Mouse (Mus musculus): ENCODE measurements around the gene Fgfr2. TPM values are rescaled to one million over a fixed set of nuclear protein-coding genes. Genes with fewer than 3 reads are reported as not detected.

Gene Fgfr2
- polyA plus RNA-seq, 1 experiment = 59.9 TPM

DNA sequence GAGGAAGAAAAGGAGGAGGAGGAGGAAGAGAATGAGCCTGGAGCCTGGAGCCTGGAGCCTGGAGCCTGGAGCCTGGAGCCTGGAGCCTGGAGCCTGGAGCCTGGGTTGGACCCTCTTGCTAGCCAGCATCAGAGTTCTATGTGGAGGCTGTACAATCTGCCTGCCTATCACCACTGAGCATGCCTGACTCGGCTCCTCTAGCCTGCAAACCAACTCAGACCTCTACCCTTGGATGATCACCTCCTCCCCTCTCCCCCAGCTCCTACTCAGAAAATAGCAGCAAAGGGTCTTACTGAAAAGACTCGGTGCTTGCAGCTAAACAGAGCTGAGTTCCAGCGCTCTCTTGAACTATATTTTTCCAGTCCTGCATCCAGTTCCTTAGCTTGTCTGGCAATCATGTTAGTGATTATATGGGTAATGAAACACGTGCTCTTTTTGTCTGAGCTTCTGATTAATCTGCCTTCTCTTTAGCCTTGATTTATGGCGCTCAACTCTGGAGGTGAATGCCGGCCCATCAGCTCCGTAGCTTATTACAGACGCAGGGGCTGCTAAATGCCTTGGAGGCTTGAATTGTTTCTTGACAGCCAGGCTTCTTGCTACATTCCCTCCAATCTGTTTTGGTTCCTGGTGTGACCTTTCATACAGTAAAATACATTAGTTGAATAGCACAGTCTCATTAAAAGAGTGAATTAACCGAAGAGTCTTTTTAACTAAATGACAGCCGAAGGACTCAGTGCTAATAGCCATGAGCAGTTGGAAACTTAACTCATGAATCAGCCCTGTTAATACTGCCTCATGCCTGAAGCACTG is 1345.5 kb downstream of the Fgfr2 start:
- no peak overlapping the region for H3K4me3 ChIP-seq (ENCODE audit: insufficient read depth, low read length)
- no peak overlapping the region for H3K27ac ChIP-seq (ENCODE audit: insufficient read depth, low read length)
- no peaks in the 10 kb centered on the region for H3K4me1 ChIP-seq (ENCODE audit: control insufficient read depth, insufficient read depth, low read length)
- TF ChIP-seq CTCF (IDR thresholded peaks at IDR 0.05; ENCODE audit: borderline replicate concordance, insufficient read depth, low read length) = no peak
- no peak for TF ChIP-seq POLR2A (IDR thresholded peaks at IDR 0.05; ENCODE audit: low read depth, low read length)

DNA sequence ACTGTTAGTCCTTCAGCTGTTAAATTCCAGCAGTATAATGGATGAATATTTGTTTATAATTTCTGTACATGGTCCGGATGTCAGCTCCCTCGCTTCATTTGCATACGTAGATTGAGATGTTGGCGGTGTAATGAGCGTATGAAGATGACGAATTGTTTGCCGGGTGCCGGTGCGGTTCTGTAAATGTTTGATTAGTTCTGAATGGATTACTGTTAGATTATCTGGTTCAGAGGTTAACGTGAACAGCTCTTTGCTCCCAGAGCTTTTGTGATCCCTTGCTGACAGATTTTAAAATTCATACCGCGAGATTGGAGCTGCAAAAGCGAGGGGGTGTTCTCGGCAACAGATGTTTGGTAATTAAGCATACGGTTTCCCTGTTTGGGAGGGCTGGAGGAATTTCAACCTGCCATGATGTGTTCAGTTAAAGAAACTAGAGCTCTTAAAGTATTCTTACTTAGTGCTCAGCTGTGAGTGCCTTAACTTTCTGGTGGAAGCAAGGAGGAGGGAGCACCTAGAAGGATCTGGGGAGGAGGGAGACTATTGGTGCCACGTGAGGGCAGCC is 1346.9 kb downstream of the Fgfr2 start:
- TF ChIP-seq POLR2A (IDR thresholded peaks at IDR 0.05; ENCODE audit: low read depth, low read length) (no peak), CTCF (IDR thresholded peaks at IDR 0.05; ENCODE audit: borderline replicate concordance, insufficient read depth, low read length) (no peak)
- Histone ChIP-seq H3K4me1 (ENCODE audit: control insufficient read depth, insufficient read depth, low read length) (no peaks in the 10 kb centered on the region), H3K27ac (ENCODE audit: insufficient read depth, low read length) (no peak overlapping the region), H3K4me3 (ENCODE audit: insufficient read depth, low read length) (no peak overlapping the region)

DNA sequence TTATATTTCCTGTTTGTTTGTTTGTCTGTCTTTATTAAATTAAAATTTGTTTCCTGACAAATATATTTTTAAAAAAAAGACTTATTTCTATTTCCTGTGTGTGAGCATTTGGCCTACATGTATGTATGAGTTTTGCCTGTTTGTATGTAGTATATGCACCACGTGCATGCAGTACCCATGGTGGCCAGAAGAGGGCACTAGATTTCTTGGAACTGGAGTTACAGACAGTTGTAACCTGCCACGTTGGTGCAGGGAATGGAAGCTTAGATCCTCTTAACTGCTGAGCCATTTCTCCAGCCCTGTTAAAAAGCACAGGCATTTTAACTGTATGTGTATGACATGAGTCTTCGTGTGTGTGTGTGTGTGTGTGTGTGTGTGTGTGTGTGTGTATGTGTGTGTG is 1365.2 kb downstream of the Fgfr2 start:
- TF ChIP-seq CTCF (IDR thresholded peaks at IDR 0.05; ENCODE audit: borderline replicate concordance, insufficient read depth, low read length) (no peak), POLR2A (IDR thresholded peaks at IDR 0.05; ENCODE audit: low read depth, low read length) (no peak)

DNA sequence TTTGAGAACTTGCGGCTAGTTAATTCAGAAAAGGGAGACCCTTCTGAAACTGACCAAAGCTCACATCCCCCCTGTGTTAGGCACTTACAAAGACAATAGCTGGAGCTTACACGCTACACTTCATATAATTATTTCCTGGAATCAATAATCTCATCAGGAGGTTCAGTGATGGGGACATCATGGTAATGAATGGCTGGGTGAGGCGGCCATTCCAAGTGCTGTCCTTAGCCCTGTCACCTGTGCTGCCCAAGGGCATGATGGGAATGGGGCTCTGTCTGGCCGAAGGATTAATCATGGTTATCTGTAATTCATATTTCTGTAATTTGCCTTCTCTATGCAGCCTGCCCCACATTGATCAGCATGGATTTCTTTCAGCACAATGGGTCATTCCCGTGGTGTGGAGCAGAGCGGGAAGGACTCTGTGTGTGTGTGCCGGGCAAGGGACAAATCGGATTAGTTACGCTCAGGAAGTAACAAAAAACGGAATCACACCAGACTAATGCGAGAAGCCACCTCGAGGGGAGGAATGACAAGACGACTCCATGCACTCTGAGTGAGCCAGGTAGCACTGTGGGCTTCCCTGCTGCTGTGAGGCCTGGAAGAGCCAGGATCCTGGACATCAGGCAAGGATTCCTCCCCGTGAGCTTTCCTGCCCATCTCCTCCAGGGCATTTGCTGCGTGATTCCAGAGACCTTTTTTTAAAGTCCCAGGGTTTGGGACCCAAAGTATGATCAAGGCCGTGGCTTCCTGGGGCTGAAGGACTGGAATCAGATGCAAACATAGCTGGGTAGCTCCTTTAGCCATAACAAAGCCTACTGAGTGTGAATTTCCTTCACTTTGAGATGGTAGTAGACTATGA is 1375.8 kb downstream of the Fgfr2 start:
- no peaks in the 10 kb centered on the region for H3K4me1 ChIP-seq (ENCODE audit: control insufficient read depth, insufficient read depth, low read length)
- no peak overlapping the region for H3K4me3 ChIP-seq (ENCODE audit: insufficient read depth, low read length)
- TF ChIP-seq POLR2A (IDR thresholded peaks at IDR 0.05; ENCODE audit: low read depth, low read length) (no peak), CTCF (IDR thresholded peaks at IDR 0.05; ENCODE audit: borderline replicate concordance, insufficient read depth, low read length) (no peak)
- no peak overlapping the region for H3K27ac ChIP-seq (ENCODE audit: insufficient read depth, low read length)

More for the DNA sequence above, 1365.2 kb downstream of the Fgfr2 start:
- no peak overlapping the region for H3K27ac ChIP-seq (ENCODE audit: insufficient read depth, low read length)
- no peaks in the 10 kb centered on the region for H3K4me1 ChIP-seq (ENCODE audit: control insufficient read depth, insufficient read depth, low read length)
- H3K4me3 ChIP-seq (ENCODE audit: insufficient read depth, low read length) = no peak overlapping the region

DNA sequence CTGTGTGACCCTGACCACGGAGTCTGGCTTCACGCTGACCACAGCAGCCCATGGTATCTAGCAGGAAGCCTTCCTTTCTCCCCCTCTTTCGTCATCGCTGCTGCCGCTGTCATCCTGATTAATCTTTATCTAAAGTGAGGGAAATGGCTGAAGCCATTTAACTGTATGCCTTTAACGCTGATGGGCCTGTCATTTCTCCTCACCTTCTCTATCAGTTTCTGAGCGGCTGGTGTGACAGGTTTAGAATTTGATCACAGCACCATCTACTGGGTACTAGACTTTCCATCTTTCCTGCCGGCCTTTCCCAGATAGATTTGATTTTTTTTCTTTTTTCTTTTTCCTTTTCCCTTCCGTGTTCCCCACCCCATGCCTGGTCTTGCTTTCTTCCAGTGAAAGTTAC is 1376.4 kb downstream of the Fgfr2 start:
- TF ChIP-seq POLR2A (IDR thresholded peaks at IDR 0.05; ENCODE audit: low read depth, low read length) (no peak), CTCF (IDR thresholded peaks at IDR 0.05; ENCODE audit: borderline replicate concordance, insufficient read depth, low read length) (no peak)
- Histone ChIP-seq H3K27ac (ENCODE audit: insufficient read depth, low read length) (no peak overlapping the region), H3K4me1 (ENCODE audit: control insufficient read depth, insufficient read depth, low read length) (no peaks in the 10 kb centered on the region), H3K4me3 (ENCODE audit: insufficient read depth, low read length) (no peak overlapping the region)

DNA sequence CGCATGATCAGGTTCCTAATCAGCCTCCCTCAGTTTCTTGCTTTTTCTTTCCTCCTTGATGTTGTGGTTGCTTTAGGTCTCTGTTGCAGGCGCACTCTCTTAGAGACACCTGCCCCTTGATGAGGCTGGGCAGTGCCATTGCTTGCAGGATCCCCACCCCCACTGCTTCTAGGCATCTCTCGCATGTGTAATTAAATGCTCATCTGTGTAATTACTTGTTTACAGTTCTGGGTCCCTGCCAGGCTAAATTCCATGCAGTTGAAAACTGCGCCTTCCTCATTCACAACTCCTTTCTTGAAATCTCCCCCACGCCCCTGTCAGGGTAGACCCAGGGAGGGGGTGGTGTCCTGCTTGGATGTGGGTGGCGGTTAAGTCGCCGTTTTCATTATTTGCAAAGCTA is 1380.0 kb downstream of the Fgfr2 start:
- TF ChIP-seq CTCF (IDR thresholded peaks at IDR 0.05; ENCODE audit: borderline replicate concordance, insufficient read depth, low read length) = no peak
- Histone ChIP-seq H3K4me3 (ENCODE audit: insufficient read depth, low read length) (no peak overlapping the region), H3K27ac (ENCODE audit: insufficient read depth, low read length) (no peak overlapping the region), H3K4me1 (ENCODE audit: control insufficient read depth, insufficient read depth, low read length) (no peaks in the 10 kb centered on the region)

DNA sequence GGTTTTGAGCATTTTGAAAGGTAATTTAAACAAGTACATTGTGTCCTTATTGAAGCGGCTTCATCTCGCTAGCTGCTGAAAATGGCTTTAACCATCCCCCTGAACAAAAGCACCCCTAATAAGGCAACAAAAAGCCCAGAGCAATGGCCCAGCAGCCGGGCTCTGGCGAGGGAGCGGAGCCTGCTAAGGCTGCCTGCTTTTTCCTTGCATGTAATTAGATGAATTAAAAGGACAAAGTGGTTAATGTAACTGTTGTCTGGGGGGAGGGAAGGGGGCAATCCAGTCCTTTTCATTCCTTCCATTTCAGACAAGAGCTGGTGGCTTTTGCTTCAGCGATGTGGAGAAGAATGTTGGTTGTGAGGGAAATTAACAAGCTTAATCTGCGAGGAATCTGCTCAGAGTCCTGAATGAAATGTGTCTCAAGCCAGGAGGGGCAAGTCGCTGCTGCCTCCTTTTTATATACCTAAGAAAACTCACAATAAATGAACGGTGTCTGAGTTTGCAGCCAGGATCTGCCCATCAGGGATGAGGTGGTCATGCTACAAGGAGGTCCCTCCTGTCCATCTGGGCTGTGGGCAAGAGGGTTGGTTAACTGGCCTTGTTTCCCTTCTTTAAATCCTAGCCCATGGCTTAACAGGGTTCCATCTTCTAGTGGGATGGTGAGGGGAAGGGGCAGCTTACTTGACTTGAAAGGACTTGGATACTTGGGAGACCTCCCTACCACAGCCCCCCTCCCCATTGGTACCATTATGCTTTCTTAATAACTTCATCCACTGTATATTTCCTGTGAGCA is 1400.2 kb downstream of the Fgfr2 start:
- Histone ChIP-seq H3K4me3 (ENCODE audit: insufficient read depth, low read length) (no peak overlapping the region), H3K27ac (ENCODE audit: insufficient read depth, low read length) (no peak overlapping the region), H3K4me1 (ENCODE audit: control insufficient read depth, insufficient read depth, low read length) (no peaks in the 10 kb centered on the region)
- TF ChIP-seq CTCF (IDR thresholded peaks at IDR 0.05; ENCODE audit: borderline replicate concordance, insufficient read depth, low read length) (no peak), POLR2A (IDR thresholded peaks at IDR 0.05; ENCODE audit: low read depth, low read length) (no peak)

DNA sequence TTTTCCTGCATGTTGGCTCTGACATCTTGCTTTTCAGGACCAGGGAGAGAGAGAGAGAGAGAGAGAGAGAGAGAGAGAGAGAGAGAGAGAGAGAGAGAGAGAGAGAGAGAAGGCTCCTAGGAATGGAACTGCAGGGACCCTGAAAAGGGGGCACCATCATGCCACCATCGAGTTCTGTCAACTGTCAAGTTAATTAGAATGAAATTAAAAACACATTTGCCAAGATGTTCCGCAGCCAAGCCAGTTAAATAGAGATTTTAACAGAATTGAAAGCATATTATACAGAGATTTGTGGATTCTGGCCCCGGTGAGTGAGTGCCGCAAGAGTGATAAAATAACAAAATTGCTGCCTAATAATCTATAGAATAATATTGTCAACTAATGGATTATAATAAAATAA is 1400.8 kb downstream of the Fgfr2 start:
- Histone ChIP-seq H3K27ac (ENCODE audit: insufficient read depth, low read length) (no peak overlapping the region), H3K4me1 (ENCODE audit: control insufficient read depth, insufficient read depth, low read length) (no peaks in the 10 kb centered on the region), H3K4me3 (ENCODE audit: insufficient read depth, low read length) (no peak overlapping the region)
- TF ChIP-seq POLR2A (IDR thresholded peaks at IDR 0.05; ENCODE audit: low read depth, low read length) (no peak), CTCF (IDR thresholded peaks at IDR 0.05; ENCODE audit: borderline replicate concordance, insufficient read depth, low read length) (no peak)

DNA sequence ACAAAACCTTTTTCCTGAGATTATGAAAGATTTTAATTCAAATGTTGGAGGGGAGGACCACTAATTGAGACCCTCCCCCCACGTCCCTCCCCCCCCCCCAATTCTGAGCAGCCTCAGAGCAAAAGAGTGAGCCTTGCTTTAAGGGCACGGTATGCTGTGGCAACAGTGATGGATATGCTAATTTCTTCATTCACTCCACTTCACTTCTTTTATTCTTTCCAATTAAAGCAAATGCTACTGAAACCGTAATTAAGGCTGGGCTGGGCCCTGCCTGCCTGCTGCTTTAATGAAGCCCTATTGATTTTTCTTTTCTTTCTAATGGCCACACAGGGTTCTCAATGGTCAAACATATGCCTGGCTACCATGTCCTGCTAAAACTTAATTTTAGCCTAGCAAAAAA is 1404.9 kb downstream of the Fgfr2 start:
- H3K4me1 ChIP-seq (ENCODE audit: control insufficient read depth, insufficient read depth, low read length) = no peaks in the 10 kb centered on the region
- H3K4me3 ChIP-seq (ENCODE audit: insufficient read depth, low read length) = no peak overlapping the region
- no peak overlapping the region for H3K27ac ChIP-seq (ENCODE audit: insufficient read depth, low read length)
- no peak for TF ChIP-seq POLR2A (IDR thresholded peaks at IDR 0.05; ENCODE audit: low read depth, low read length)
- TF ChIP-seq CTCF (IDR thresholded peaks at IDR 0.05; ENCODE audit: borderline replicate concordance, insufficient read depth, low read length) = no peak
